Mouse (Mus musculus) hindbrain, embryonic 16.5 days (tissue): ENCODE results near the gene BC028528. TPM values are rescaled to one million over a fixed set of nuclear protein-coding genes. Genes with fewer than 3 reads are reported as not detected.

Experiments used
- ATAC-seq: fragments of 200-750 bp; cut with Nextera tagmentation; 2 replicates; pipeline ENCODE4 v1.8.0; 2017; ENCODE audit warnings: moderate TSS enrichment, moderate library complexity
- H3K27ac ChIP-seq: fragments of 300-500 bp; sonication (generic); 2 replicates; pipeline ENCODE4 v1.5.1; 2014; ENCODE audit warnings: low read depth, mild to moderate bottlenecking, control low read depth, low read length, moderate library complexity
- H3K27me3 ChIP-seq: fragments of 300-500 bp; sonication (generic); replicated peaks from 2 replicates; pipeline ENCODE4 v1.6.1; 2014; ENCODE audit warnings: low read length; ENCODE audit not compliant: control insufficient read depth, insufficient read depth
- H3K36me3 ChIP-seq: fragments of 300-500 bp; sonication (generic); 2 replicates; pipeline ENCODE4 v1.6.1; 2014; ENCODE audit warnings: mild to moderate bottlenecking, low read length, moderate library complexity, mixed read lengths; ENCODE audit not compliant: control insufficient read depth, insufficient read depth
- H3K4me1 ChIP-seq: fragments of 300-500 bp; sonication (generic); 2 replicates; pipeline ENCODE4 v1.6.1; 2014; ENCODE audit warnings: low read depth, low read length; ENCODE audit not compliant: control insufficient read depth, insufficient read depth
- H3K4me2 ChIP-seq: fragments of 300-500 bp; sonication (generic); 2 replicates; pipeline ENCODE4 v1.6.1; 2014; ENCODE audit warnings: mild to moderate bottlenecking, low read length, control low read depth, moderate library complexity
- H3K4me3 ChIP-seq: fragments of 300-500 bp; sonication (generic); 2 replicates; pipeline ENCODE4 v1.5.1; 2014; ENCODE audit warnings: mild to moderate bottlenecking, low read length, control low read depth, moderate library complexity
- H3K9ac ChIP-seq: fragments of 300-500 bp; sonication (generic); 2 replicates; pipeline ENCODE4 v1.6.1; 2014; ENCODE audit warnings: low read depth, mild to moderate bottlenecking, control low read depth, low read length, moderate library complexity
- H3K9me3 ChIP-seq: fragments of 300-500 bp; sonication (generic); 2 replicates; pipeline ENCODE4 v1.6.1; 2014; ENCODE audit warnings: mild to moderate bottlenecking, low read length, moderate library complexity; ENCODE audit not compliant: control insufficient read depth
- whole genome bisulfite sequencing: fragments of 180-500 bp; shearing (Covaris S2); extraction: QIAGEN DNeasy Blood & Tissue Kit; methylation state at CpG from one replicate; pipeline ENCODE4 v1.1.7; 2014; 5-methylcytosine and 5-hydroxymethylcytosine counted together
- polyA plus RNA-seq: library from polyadenylated mRNA; unstranded; fragments of >200 nt; fragmentation: Nextera tagmentation; extraction: Ambion mirVana; gene quantifications from 2 replicates; pipeline ENCODE4 v1.2.1, GENCODE M21; 2015

The BC028528 gene
- polyA plus RNA-seq: 17.2 and 21.4 TPM in 2 replicates

DNA sequence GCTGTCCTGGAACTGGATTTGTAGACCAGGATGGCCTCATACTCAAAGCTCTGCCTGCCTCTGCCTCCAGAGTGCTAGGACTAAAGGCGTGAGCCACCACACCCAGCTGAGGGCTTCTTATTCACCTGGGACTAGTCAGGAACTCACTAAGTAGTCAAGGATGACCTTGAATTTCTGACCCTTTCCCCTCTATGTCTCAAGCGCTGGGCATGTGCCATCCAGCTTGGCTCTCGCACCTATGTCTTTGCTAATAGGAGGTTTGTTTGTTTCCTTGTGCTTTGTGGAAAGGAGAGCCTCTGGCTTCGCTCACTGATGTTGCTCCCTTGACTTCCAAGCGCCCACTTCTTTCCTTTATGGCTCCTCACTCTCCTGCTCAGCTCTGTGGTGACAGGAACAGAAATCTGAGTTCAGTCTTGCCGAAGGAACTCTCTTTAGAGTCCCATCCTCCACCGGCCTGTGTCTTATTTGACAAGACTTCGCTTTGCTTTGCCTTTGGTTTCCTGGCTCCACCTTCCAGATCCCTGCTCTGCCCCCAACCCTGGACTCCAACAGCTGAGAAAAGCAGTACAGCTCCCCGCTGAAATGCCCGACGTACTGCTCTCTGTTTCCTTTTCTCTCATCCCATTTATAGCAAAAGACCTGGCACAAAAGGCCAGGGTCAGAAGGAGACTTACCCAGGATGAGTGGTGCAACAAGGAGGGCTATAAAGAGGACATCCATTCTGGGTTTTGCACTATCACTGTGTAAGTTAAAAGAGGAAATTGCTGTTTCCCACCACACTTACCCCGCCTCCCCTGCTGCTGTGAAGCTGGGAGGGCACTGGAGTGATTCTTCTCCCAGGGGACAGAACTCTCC is at the start of gene BC028528:
TSS of gene BC028528 (minus strand) at position 795 of the 855 bp plus-strand sequence.
- Histone ChIP-seq H3K27me3 (no peaks in the 10 kb centered on the region), H3K9me3 (no peaks in the 10 kb centered on the region), H3K9ac (peak within 1 kb of the TSS; percentile 17; the same call in 1 of the 2 replicates), H3K4me1 (peaks cover 11% of the 10 kb centered on the region), H3K4me3 (peak within 1 kb of the TSS; percentile 14; the same call in 1 of the 2 replicates), H3K27ac (peak within 1 kb of the TSS; percentile 60), H3K4me2 (peak within 1 kb of the TSS; percentile 11), H3K36me3 (no peaks in the 10 kb centered on the region)
- WGBS: 22% methylated on average over 12 of the region's 12 CpGs
- ATAC-seq: no peak

DNA sequence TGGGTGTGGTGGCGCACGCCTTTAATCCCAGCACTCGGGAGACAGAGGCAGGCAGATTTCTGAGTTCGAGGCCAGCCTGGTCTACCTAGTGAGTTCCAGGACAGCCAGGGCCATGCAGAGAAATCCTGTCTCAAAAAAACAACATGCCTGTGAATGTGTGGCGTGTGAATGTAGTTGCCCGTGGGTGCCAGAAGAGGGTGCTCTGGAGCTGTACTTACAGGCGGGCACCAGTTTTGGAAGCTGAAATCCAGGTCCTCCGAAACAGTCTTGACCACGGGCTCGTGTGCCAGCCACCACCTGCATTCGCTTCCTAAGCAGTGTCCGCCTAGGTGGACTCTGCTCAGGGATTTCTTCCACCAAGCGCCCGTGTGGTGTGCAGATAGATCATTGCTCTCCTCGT is 47.0 kb upstream of the BC028528 start:
- no peak overlapping the region for H3K4me2 ChIP-seq
- no peak overlapping the region for H3K4me3 ChIP-seq
- no peaks in the 10 kb centered on the region for H3K9me3 ChIP-seq
- 95% methylated on average over 15 of the region's 15 CpGs for WGBS
- H3K27ac ChIP-seq: no peak overlapping the region
- H3K27me3 ChIP-seq: no peaks in the 10 kb centered on the region
- H3K9ac ChIP-seq: no peak overlapping the region
- H3K4me1 ChIP-seq: no peaks in the 10 kb centered on the region
- ATAC-seq: no peak
- H3K36me3 ChIP-seq: peaks cover 32% of the 10 kb centered on the region

DNA sequence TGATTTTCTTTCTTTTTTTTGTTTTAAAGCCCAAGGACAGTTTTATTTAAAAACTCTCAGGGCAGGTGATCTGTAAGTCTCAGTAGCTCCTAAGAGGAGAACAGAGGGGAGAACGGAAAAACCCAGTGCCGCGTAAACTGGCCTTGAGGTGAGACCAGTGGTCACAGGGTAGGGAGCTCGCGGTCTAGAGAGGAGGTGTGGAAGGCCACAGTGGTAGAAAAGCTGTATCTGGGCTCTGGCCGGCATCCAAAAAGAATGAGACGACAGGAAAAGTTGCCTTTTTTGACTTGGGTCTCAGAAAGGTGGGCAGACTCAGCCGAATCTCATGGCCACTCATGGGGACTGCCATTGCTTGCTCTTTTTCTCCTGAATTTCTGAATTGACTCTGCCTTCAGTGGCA is 46.4 kb upstream of the BC028528 start:
- no peak overlapping the region for H3K9ac ChIP-seq
- 98% methylated on average over 8 of the region's 8 CpGs for WGBS
- H3K4me2 ChIP-seq: no peak overlapping the region
- peaks cover 33% of the 10 kb centered on the region for H3K36me3 ChIP-seq
- no peak for ATAC-seq
- no peaks in the 10 kb centered on the region for H3K4me1 ChIP-seq
- H3K9me3 ChIP-seq: no peaks in the 10 kb centered on the region
- no peak overlapping the region for H3K27ac ChIP-seq
- no peak overlapping the region for H3K4me3 ChIP-seq
- H3K27me3 ChIP-seq: no peaks in the 10 kb centered on the region

DNA sequence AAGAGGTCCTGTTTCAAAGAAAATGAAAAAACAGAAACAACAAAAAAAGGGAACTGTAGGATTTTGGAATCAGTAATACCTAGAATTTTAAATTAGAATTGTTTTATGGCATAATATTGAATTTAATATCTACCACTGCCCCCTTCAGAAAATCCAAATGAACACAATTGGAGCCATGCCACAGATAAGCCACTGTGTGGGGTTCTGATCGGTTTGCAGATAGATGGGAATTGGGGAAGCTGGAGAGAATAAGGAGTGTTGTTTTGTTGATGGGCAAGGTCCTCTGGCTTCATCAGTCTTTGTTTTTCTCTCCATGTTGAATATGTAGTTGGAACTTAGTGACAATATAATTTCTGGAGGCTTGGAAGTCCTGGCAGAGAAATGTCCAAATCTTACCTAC is 42.6 kb upstream of the BC028528 start:
- 86% methylated on average over 1 of the region's 1 CpGs for WGBS
- no peak overlapping the region for H3K4me2 ChIP-seq
- no peak overlapping the region for H3K27ac ChIP-seq
- H3K4me3 ChIP-seq: no peak overlapping the region
- H3K9ac ChIP-seq: no peak overlapping the region
- peaks cover 26% of the 10 kb centered on the region for H3K36me3 ChIP-seq
- H3K27me3 ChIP-seq: no peaks in the 10 kb centered on the region
- ATAC-seq: no peak
- no peaks in the 10 kb centered on the region for H3K9me3 ChIP-seq
- H3K4me1 ChIP-seq: peaks cover 5% of the 10 kb centered on the region

DNA sequence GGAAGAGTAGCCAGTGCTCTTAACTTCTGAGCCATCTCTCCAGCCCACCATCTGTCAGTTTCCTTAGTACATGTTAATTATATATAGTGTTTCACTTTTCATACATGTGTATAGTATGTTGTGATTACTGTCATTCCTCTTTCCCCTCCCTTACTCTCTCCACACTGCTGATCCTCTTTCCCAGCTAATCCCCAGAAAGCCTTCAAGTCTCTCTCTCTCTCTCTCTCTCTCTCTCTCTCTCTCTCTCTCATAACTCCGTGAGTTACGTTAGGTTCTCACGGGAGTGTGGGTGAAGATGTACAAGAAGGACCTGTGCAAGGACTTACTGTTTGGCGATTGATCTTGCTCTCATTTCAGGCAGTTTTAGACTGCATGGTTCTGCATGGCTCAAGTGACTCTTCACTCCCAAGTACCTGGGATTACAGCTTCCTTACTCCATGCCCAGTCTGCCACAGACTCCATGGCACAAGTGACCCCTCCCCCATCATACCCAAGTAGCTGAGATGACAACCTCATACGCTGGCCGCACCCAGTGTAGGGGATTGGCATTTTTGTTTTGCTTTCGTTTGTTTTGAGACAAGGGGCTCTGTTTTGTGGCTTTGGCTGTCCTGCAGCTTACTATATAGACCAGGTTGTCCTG is 41.4 kb upstream of the BC028528 start:
- Histone ChIP-seq H3K4me3 (no peak overlapping the region), H3K4me2 (no peak overlapping the region), H3K27me3 (no peaks in the 10 kb centered on the region), H3K4me1 (peaks cover 5% of the 10 kb centered on the region), H3K27ac (no peak overlapping the region), H3K9ac (no peak overlapping the region), H3K36me3 (peaks cover 18% of the 10 kb centered on the region), H3K9me3 (no peaks in the 10 kb centered on the region)
- ATAC-seq: no peak
- WGBS: 91% methylated on average over 7 of the region's 7 CpGs

DNA sequence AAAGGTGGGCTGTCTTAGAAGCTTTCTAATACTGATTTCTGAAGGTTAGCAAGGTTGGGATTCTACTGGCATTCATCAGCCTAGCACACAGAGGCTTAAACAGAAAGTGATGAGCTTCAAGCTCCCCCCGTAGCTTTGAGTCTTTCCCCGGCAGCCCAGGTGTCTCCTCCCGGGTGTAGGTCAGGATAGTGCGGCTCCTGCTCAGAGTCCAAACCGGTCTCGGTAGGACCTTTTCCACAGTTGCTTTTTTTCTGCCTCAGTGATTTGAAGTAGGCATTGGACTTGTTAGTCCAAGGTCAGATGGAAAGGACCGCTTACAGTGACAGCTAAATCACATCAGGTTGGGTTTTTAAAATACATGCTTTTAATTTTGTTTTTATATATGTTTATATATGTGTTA is 40.8 kb upstream of the BC028528 start:
- H3K27ac ChIP-seq: no peak overlapping the region
- H3K4me3 ChIP-seq: no peak overlapping the region
- no peaks in the 10 kb centered on the region for H3K27me3 ChIP-seq
- 87% methylated on average over 7 of the region's 7 CpGs for WGBS
- no peak for ATAC-seq
- no peak overlapping the region for H3K4me2 ChIP-seq
- peaks cover 11% of the 10 kb centered on the region for H3K36me3 ChIP-seq
- no peaks in the 10 kb centered on the region for H3K9me3 ChIP-seq
- H3K9ac ChIP-seq: no peak overlapping the region
- H3K4me1 ChIP-seq: peaks cover 5% of the 10 kb centered on the region

DNA sequence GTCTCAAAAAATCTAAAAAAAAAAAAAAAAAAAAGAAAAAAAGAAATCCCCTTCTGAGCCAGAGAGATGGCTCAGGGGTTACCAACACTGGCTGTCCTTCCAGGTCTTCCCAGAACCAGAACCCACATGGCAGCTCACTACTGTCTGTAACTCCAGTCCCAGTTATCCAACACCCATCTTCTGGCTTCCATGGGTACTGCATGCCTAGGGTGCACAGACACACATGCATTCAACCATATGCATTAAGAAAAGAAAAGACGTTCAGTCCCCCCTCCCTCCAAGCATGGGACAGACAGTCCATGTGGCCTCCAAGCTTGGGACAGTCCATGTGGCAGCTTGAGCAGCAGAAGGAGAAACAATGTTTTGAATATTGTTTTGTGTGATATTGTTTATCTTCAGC is 40.4 kb upstream of the BC028528 start:
- peaks cover 7% of the 10 kb centered on the region for H3K36me3 ChIP-seq
- H3K4me3 ChIP-seq: no peak overlapping the region
- no peaks in the 10 kb centered on the region for H3K9me3 ChIP-seq
- WGBS: 54% methylated on average over 1 of the region's 1 CpGs
- H3K4me1 ChIP-seq: peaks cover 5% of the 10 kb centered on the region
- H3K9ac ChIP-seq: no peak overlapping the region
- no peak overlapping the region for H3K27ac ChIP-seq
- H3K4me2 ChIP-seq: no peak overlapping the region
- no peak for ATAC-seq
- H3K27me3 ChIP-seq: no peaks in the 10 kb centered on the region

DNA sequence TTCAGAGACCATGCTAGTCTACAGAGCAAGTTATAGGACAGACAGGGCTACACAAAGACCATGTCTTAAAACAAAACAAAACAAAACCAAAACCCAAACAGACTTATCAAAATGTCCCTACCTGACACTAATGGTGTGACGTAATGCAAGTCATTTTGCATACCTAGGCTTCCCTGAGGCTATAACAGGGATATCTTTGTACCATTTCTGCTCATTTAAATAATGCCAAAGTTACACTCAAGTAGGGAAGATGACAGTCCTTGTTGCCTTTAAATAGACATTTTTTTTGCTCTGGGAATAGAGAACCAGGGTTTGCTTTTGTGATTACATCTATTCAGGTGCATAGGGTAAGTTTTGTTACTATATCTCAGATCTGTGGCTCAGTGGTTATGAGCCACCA is 39.7 kb upstream of the BC028528 start:
- Histone ChIP-seq H3K4me2 (no peak overlapping the region), H3K9ac (no peak overlapping the region), H3K4me1 (peaks cover 5% of the 10 kb centered on the region), H3K36me3 (peaks cover 5% of the 10 kb centered on the region; the same call in 1 of the 2 replicates), H3K4me3 (no peak overlapping the region), H3K27me3 (no peaks in the 10 kb centered on the region), H3K9me3 (no peaks in the 10 kb centered on the region), H3K27ac (no peak overlapping the region)
- WGBS: 88% methylated on average over 1 of the region's 1 CpGs
- no peak for ATAC-seq

DNA sequence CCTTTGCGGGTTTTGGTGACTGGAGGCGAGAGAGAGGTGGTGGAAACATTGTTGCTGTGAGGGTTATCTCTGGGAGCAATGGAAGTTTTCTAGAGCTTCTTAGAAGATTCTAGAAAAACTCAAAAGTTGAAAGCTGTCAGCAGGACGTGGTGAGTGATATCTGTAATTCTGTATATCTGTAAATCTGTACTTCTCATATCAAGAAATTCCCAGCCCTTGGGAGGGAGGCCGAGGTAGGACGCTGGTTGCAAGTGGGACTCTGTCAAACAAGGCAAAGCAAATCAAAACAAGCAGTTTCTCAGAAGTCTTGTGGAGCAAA is 38.6 kb upstream of the BC028528 start:
- H3K4me1 ChIP-seq: peaks cover 5% of the 10 kb centered on the region
- no peaks in the 10 kb centered on the region for H3K9me3 ChIP-seq
- 5% methylated on average over 5 of the region's 5 CpGs for WGBS
- no peaks in the 10 kb centered on the region for H3K27me3 ChIP-seq
- peak overlapping the region; percentile 82 for H3K4me2 ChIP-seq
- ATAC-seq: no peak
- peaks cover 5% of the 10 kb centered on the region; the same call in 1 of the 2 replicates for H3K36me3 ChIP-seq
- peak overlapping the region; percentile 86 for H3K4me3 ChIP-seq
- peak overlapping the region; percentile 85 for H3K9ac ChIP-seq
- H3K27ac ChIP-seq: no peak overlapping the region; the same call in 1 of the 2 replicates
